Mouse (Mus musculus) MEL (cell line): ENCODE measurements around the gene Pde6d. TPM values are rescaled to one million over a fixed set of nuclear protein-coding genes. Genes with fewer than 3 reads are reported as not detected.
A peak's percentile ranks its signal among the peaks of the same experiment; 100 is the strongest.
"Not testable (repeated sequence)": the region's sequence is repeated elsewhere in the genome, so short reads cannot be mapped to it uniquely, and the experiment has no call there.

ENCODE experiments used
- DNase-seq: peaks from one replicate; pipeline ENCODE4 v3.0.0; 2011; ENCODE audit warnings: low read depth, low spot score
- H3K27ac ChIP-seq: 2 replicates; pipeline ENCODE4 v1.5.1; 2012; ENCODE audit warnings: low read depth, mild to moderate bottlenecking, control low read depth, low read length, moderate library complexity; ENCODE audit not compliant: control insufficient read depth
- H3K27me3 ChIP-seq, 2 experiments: fragments of 150-350 bp in 1 of 2; sonication (generic) in 1 of 2; 2 replicates each; pipeline ENCODE4 v1.6.1; 2012; ENCODE audit warnings: low read length in 2 of 2, mild to moderate bottlenecking in 2 of 2, improper control_type of control experiment in 1 of 2, moderate library complexity in 1 of 2; ENCODE audit not compliant: insufficient read depth in 2 of 2, control insufficient read depth in 1 of 2
- H3K36me3 ChIP-seq, 2 experiments: 2 replicates each; pipeline ENCODE4 v1.6.1; 2012 to 2014; ENCODE audit warnings: low read length in 2 of 2, improper control_type of control experiment in 1 of 2, inconsistent platforms in 1 of 2, mild to moderate bottlenecking in 1 of 2; ENCODE audit not compliant: insufficient read depth in 2 of 2, control insufficient read depth in 1 of 2
- H3K4me1 ChIP-seq, 2 experiments: fragments of 150-350 bp in 1 of 2; sonication (generic) in 1 of 2; 2 replicates each; pipeline ENCODE4 v1.6.1; 2012; ENCODE audit warnings: low read length in 2 of 2, improper control_type of control experiment in 1 of 2, mild to moderate bottlenecking in 1 of 2; ENCODE audit not compliant: insufficient read depth in 2 of 2, control insufficient read depth in 1 of 2
- H3K4me3 ChIP-seq, 2 experiments: fragments of 150-350 bp in 1 of 2; sonication (generic) in 1 of 2; 2 replicates each; pipeline ENCODE4 v1.5.1; 2012; ENCODE audit warnings: low read depth in 2 of 2, low read length in 2 of 2, mild to moderate bottlenecking in 2 of 2, moderate library complexity in 2 of 2, control low read depth in 1 of 2, improper control_type of control experiment in 1 of 2; ENCODE audit not compliant: control insufficient read depth in 1 of 2, insufficient read depth in 1 of 2
- H3K79me2 ChIP-seq: 2 replicates; pipeline ENCODE4 v1.6.1; 2012; ENCODE audit warnings: mild to moderate bottlenecking, low read length, moderate library complexity; ENCODE audit not compliant: control insufficient read depth, poor library complexity, insufficient read depth
- H3K9ac ChIP-seq: 2 replicates; pipeline ENCODE4 v1.6.1; 2012; ENCODE audit warnings: low read depth, mild to moderate bottlenecking, control low read depth, low read length, moderate library complexity; ENCODE audit not compliant: control insufficient read depth, poor library complexity, severe bottlenecking
- H3K9me3 ChIP-seq: fragments of 150-350 bp; sonication (generic); replicated peaks from 2 replicates; pipeline ENCODE4 v1.6.1; 2012; ENCODE audit warnings: mild to moderate bottlenecking, low read length, improper control_type of control experiment, moderate library complexity; ENCODE audit not compliant: insufficient read depth
- CHD2 ChIP-seq: IDR thresholded peaks from 2 replicates; pipeline ENCODE4 v1.6.1; 2011; ENCODE audit warnings: low read length, improper control_type of control experiment
- CTCF ChIP-seq, 3 experiments: IDR thresholded peaks in 2 of 3; conservative IDR thresholded peaks in 1 of 3; 2 replicates each; pipeline ENCODE4 v1.5.1; 2011 to 2012; ENCODE audit warnings: low read length in 3 of 3, low read depth in 2 of 3, mild to moderate bottlenecking in 2 of 3, improper control_type of control experiment in 1 of 3, inconsistent platforms in 1 of 3, mixed read lengths in 1 of 3, moderate library complexity in 1 of 3; ENCODE audit not compliant: control insufficient read depth in 1 of 3, insufficient read depth in 1 of 3, poor library complexity in 1 of 3, severe bottlenecking in 1 of 3
- SMC3 ChIP-seq: IDR thresholded peaks from 2 replicates; pipeline ENCODE4 v1.6.1; 2011; ENCODE audit warnings: low read depth, low read length, improper control_type of control experiment
- ZMIZ1 ChIP-seq: IDR thresholded peaks from 2 replicates; pipeline ENCODE4 v1.6.1; 2012; ENCODE audit warnings: low read depth, mild to moderate bottlenecking, inconsistent platforms, low read length, improper control_type of control experiment, moderate library complexity
- ZNF384 ChIP-seq: IDR thresholded peaks from 2 replicates; pipeline ENCODE4 v1.6.1; 2012; ENCODE audit warnings: low read depth, mild to moderate bottlenecking, inconsistent platforms, low read length, improper control_type of control experiment
- polyA plus RNA-seq, 2 experiments: library from polyadenylated mRNA; stranded (reverse) in 1 of 2; unstranded in 1 of 2; fragments of >175 nt in 1 of 2; fragments of >200 nt in 1 of 2; gene quantifications; 2 replicates each; pipeline versions ENCODE4 v1.2.1 to v1.2.4; 2012; ENCODE audit warnings: low replicate concordance in 2 of 2, low read depth in 1 of 2; ENCODE audit not compliant: insufficient read length in 2 of 2, insufficient read depth in 1 of 2, missing spikeins in 1 of 2
- total RNA-seq: library from RNA; depleted of rRNA; stranded (reverse); fragments of 300-350 nt; gene quantifications from 2 replicates; pipeline ENCODE4 v1.2.3, GENCODE M21; 2012

The Pde6d gene
- total and polyA plus RNA-seq, 3 experiments: 13.4 to 79.9 TPM; not detected in 1

DNA sequence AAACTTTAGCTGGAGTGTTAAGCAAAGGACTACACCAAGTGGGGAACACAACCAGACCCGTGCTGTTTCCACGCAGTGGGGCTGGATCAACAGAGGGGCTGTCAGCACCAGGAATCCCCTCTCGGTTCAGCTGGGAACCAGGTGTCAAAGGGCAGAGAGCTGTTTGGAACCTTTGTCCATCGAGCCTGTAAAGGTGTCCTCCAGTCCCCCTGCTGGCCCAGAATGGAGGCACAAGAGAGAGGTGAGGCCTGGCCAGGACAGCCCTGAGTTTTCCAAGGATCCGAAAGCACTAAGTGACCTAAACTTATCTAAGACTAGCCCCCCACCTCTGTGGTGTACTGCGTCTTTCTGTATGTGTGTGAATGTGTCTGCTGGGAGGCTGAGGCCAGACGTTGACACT lies 62.1 kb downstream of the Pde6d start:
- no peaks in the 10 kb centered on the region for H3K9me3 ChIP-seq
- H3K27me3 ChIP-seq: no peaks in the 10 kb centered on the region
- no peak for TF ChIP-seq ZMIZ1
- peak; percentile 44 to 48 (median 45) for TF ChIP-seq CTCF (IDR thresholded peaks at IDR 0.05 in 2 of 3, conservative IDR thresholded peaks at IDR 0.05 in 1 of 3; ENCODE audit: control insufficient read depth in 1 of 3, insufficient read depth in 1 of 3, low read depth in 2 of 3, low read length in 3 of 3, poor library complexity in 1 of 3, severe bottlenecking in 1 of 3)
- peak; percentile 34; the same call in 1 of the 2 replicates for TF ChIP-seq SMC3
- peaks cover 3 to 19% of the 10 kb centered on the region in 2 experiments; a peak in 3 of 4 replicates for H3K4me1 ChIP-seq
- no peak overlapping the region for H3K4me3 ChIP-seq
- peaks cover 0 to 15% of the 10 kb centered on the region in 2 experiments; a peak in 2 of 4 replicates for H3K36me3 ChIP-seq
- no peak for DNase-seq
- H3K9ac ChIP-seq: no peak overlapping the region
- peaks cover 5% of the 10 kb centered on the region; the same call in 1 of the 2 replicates for H3K79me2 ChIP-seq
- no peak overlapping the region for H3K27ac ChIP-seq

DNA sequence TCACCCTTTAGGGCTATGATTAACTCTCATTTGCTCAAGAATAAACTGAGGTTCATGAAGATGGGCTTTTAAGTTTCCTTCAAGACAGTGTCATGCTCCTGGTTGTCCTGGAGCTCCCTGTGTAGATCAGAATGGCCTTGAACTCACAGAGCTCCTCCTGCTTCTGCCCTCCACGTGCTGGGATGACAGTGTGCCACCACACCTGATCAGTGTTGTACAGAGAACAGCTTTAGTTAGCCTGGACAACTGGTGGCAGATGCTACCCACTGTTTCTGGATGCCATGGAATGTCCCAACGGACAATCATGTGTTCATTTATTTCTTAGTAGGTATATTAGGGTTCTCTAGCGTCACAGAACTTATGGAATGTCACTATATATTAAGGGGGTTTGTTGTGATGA lies 65.4 kb downstream of the Pde6d start:
- Histone ChIP-seq H3K79me2 (no peaks in the 10 kb centered on the region), H3K9me3 (no peaks in the 10 kb centered on the region), H3K4me3 (no peak overlapping the region), H3K27me3 (no peaks in the 10 kb centered on the region), H3K27ac (no peak overlapping the region), H3K4me1 (peaks cover 0 to 4% of the 10 kb centered on the region in 2 experiments; a peak in 1 of 4 replicates), H3K9ac (no peak overlapping the region), H3K36me3 (no peaks in the 10 kb centered on the region)
- no peak for TF ChIP-seq ZMIZ1
- no peak for DNase-seq

DNA sequence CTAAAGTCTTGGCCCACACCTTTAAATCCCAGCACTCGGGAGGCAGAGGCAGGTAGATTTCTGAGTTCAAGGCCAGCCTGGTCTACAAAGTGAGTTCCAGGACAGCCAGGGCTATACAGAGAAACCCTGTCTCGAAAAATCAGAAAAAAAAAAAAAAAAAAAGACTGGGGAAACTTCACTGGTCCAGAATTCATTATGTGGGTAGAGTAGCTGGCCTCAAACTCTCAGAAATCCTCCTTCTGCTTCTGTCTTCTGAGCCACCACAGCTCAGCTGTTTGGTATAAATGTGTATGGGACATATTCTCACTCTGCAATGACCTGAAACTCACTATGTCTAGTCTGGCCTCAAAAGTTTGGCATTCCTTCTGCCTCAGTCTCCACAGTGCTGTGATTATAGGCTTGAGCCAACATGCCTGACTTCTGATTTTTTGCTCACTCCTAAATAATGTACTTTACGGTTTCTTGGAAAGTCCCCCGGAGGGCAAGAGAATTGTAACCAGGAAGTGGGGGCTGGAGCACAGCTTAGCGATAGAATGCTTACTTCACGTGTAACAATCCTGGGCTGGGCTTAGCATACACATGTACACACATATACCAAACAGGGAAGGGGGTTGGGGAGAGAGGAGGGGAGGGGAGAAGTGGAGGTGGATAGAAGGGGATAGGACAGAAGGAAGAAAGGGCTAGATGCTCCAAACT lies 66.6 kb downstream of the Pde6d start:
- H3K36me3 ChIP-seq: peaks cover 0 to under 1% of the 10 kb centered on the region in 2 experiments; a peak in 1 of 4 replicates
- TF ChIP-seq CHD2 (no peak), ZNF384 (peak; percentile 80)
- no peaks in the 10 kb centered on the region for H3K9me3 ChIP-seq
- no peak for DNase-seq
- H3K4me3 ChIP-seq: no peak overlapping the region
- no peaks in the 10 kb centered on the region for H3K27me3 ChIP-seq
- no peak overlapping the region for H3K27ac ChIP-seq
- no peak overlapping the region for H3K9ac ChIP-seq
- peaks cover 0 to 15% of the 10 kb centered on the region in 2 experiments; a peak in 3 of 4 replicates for H3K4me1 ChIP-seq
- H3K79me2 ChIP-seq: no peaks in the 10 kb centered on the region

DNA sequence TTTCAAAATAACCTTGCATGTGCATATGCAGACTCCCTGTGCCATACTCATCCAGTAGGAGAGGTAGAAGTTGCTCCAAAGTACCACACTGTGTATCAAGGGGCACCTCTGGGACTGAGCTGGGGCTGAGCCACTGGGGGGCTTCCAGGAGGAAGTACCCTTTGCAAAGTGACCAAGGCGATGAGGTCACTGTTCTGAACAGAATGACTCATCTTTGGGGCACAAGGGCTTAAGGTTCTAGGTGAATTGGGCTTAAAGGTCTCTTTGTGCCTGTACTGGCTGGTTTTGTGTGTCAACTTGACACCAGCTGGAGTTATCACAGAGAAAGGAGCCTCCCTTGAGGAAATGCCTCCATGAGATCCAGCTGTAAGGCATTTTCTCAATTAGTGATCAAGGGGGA lies 69.4 kb downstream of the Pde6d start:
- H3K27me3 ChIP-seq, H3K9ac ChIP-seq, H3K79me2 ChIP-seq, H3K36me3 ChIP-seq, DNase-seq, H3K4me3 ChIP-seq, H3K27ac ChIP-seq, H3K9me3 ChIP-seq: not testable (repeated sequence)
- H3K4me1 ChIP-seq: peaks cover 6 to 30% of the 10 kb centered on the region in 2 experiments; a peak in 3 of 4 replicates
